Mouse (Mus musculus) heart, embryonic 14.5 days (tissue): ENCODE measurements around the gene Gm42715. TPM values are rescaled to one million over a fixed set of nuclear protein-coding genes. Genes with fewer than 3 reads are reported as not detected.

Experiments
- ATAC-seq: fragments of 200-750 bp; cut with Nextera tagmentation; 2 replicates; pipeline ENCODE4 v1.8.0; 2017; ENCODE audit warnings: low read depth, moderate TSS enrichment; ENCODE audit not compliant: insufficient number of reproducible peaks, insufficient read depth, low FRiP score
- H3K27ac ChIP-seq, 2 experiments: fragments of 200-500 bp in 1 of 2; fragments of 300-500 bp in 1 of 2; sonication (generic) in 1 of 2; replicated peaks in 1 of 2; 2 replicates each; pipeline ENCODE4 v1.5.1; 2012 to 2014; ENCODE audit warnings: low read depth in 2 of 2, low read length in 2 of 2, control low read depth in 1 of 2, mild to moderate bottlenecking in 1 of 2, mixed read lengths in 1 of 2; ENCODE audit not compliant: control insufficient read depth in 1 of 2, insufficient read depth in 1 of 2
- H3K27me3 ChIP-seq: fragments of 300-500 bp; sonication (generic); 2 replicates; pipeline ENCODE4 v1.6.1; 2014; ENCODE audit warnings: mild to moderate bottlenecking, low read length, control low read depth; ENCODE audit not compliant: control insufficient read depth, insufficient read depth
- H3K36me3 ChIP-seq: fragments of 300-500 bp; sonication (generic); 2 replicates; pipeline ENCODE4 v1.6.1; 2014; ENCODE audit warnings: mild to moderate bottlenecking, control low read depth, low read length, mixed read lengths; ENCODE audit not compliant: control insufficient read depth, insufficient read depth
- H3K4me1 ChIP-seq, 2 experiments: fragments of 200-500 bp in 1 of 2; fragments of 300-500 bp in 1 of 2; sonication (generic) in 1 of 2; 2 replicates each; pipeline ENCODE4 v1.6.1; 2012 to 2014; ENCODE audit warnings: low read length in 2 of 2, control low read depth in 1 of 2, mixed read lengths in 1 of 2; ENCODE audit not compliant: control insufficient read depth in 2 of 2, insufficient read depth in 2 of 2
- H3K4me2 ChIP-seq: fragments of 300-500 bp; sonication (generic); 2 replicates; pipeline ENCODE4 v1.6.1; 2014; ENCODE audit warnings: mild to moderate bottlenecking, low read length
- H3K4me3 ChIP-seq, 2 experiments: fragments of 200-500 bp in 1 of 2; fragments of 300-500 bp in 1 of 2; sonication (generic) in 1 of 2; 2 replicates each; pipeline ENCODE4 v1.5.1; 2012 to 2014; ENCODE audit warnings: low read length in 2 of 2, mild to moderate bottlenecking in 2 of 2, control low read depth in 1 of 2, low read depth in 1 of 2, moderate library complexity in 1 of 2; ENCODE audit not compliant: control insufficient read depth in 1 of 2, insufficient read depth in 1 of 2
- H3K9ac ChIP-seq: fragments of 300-500 bp; sonication (generic); 2 replicates; pipeline ENCODE4 v1.6.1; 2014; ENCODE audit warnings: mild to moderate bottlenecking, low read length
- H3K9me3 ChIP-seq: fragments of 300-500 bp; sonication (generic); 2 replicates; pipeline ENCODE4 v1.6.1; 2016; ENCODE audit warnings: low read length, control low read depth; ENCODE audit not compliant: control insufficient read depth
- WGBS: fragments of 180-500 bp; shearing (Covaris S2); extraction: QIAGEN DNeasy Blood & Tissue Kit; methylation state at CpG from one replicate; pipeline ENCODE4 v1.1.7; 2014; 5-methylcytosine and 5-hydroxymethylcytosine counted together
- microRNA-seq: library from miRNA; unstranded; fragments of <30 nt; microRNA quantifications from one replicate; pipeline ENCODE4, GENCODE M21; 2016
- polyA plus RNA-seq: library from polyadenylated mRNA; unstranded; fragments of >200 nt; fragmentation: Nextera tagmentation; extraction: Ambion mirVana; gene quantifications from 2 replicates; pipeline ENCODE4 v1.2.1, GENCODE M21; 2014

The Gm42715 gene
- polyA plus RNA-seq, 1 experiment from 2014 or later, result 11.3 TPM

DNA sequence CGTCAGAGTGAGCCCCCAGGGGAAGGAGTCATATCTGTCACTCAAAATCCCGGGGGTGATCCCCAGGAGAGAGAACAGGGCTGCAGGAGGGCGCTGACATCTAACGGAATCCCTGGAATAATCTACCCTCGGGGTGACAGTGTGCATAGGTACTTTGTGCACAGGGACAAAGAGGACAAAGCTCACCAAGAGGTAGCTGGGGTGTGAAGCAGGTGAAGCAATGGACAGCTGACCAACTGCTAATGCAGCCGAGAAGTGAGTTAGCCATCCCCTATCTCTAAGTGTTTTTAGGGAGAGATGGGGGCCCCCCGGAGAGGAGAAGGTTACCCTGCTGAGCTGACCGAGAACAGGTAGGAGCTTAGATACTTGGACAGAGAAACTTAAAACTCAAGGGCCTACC, 94.7 kb downstream of the Gm42715 start:
- Histone ChIP-seq H3K27me3 (no peaks in the 10 kb centered on the region), H3K4me1 (peaks cover 8 to 13% of the 10 kb centered on the region in 2 experiments), H3K27ac (peak overlapping the region; percentile 75 to 89), H3K9ac (peak overlapping the region; percentile 94), H3K4me3 (peak overlapping the region; percentile 87 to 94), H3K36me3 (peaks cover 37% of the 10 kb centered on the region), H3K4me2 (peak overlapping the region; percentile 76), H3K9me3 (peaks cover 7% of the 10 kb centered on the region; the same call in 1 of the 2 replicates)
- 23% methylated on average over 8 of the region's 8 CpGs for WGBS
- no peak for ATAC-seq

GRCm38 (mm10) chr7:127614511-127614890, 95.1 kb downstream of the Gm42715 start:
- Histone ChIP-seq H3K4me1 (peaks cover 8 to 13% of the 10 kb centered on the region in 2 experiments), H3K27ac (peak overlapping the region; percentile 75 to 89), H3K27me3 (no peaks in the 10 kb centered on the region), H3K36me3 (peaks cover 33% of the 10 kb centered on the region), H3K4me3 (peak overlapping the region; percentile 87 to 94), H3K9me3 (peaks cover 7% of the 10 kb centered on the region; the same call in 1 of the 2 replicates), H3K4me2 (peak overlapping the region; percentile 76), H3K9ac (peak overlapping the region; percentile 94)
- ATAC-seq, result peak; percentile 57
- WGBS, result 0% methylated on average over 28 of the region's 44 CpGs

- H3K9ac ChIP-seq, result peak within 1 kb of the TSS; percentile 94
- peaks cover 27% of the 10 kb centered on the region for H3K36me3 ChIP-seq
- peak within 1 kb of the TSS; percentile 76 for H3K4me2 ChIP-seq
- peaks cover 7% of the 10 kb centered on the region; the same call in 1 of the 2 replicates for H3K9me3 ChIP-seq
- WGBS, result 0% methylated on average over 31 of the region's 50 CpGs
- peak within 1 kb of the TSS; percentile 77 to 89 for H3K27ac ChIP-seq
- H3K4me3 ChIP-seq, result peak within 1 kb of the TSS; percentile 87 to 94
- peak; percentile 85 for ATAC-seq
- peaks cover 8 to 13% of the 10 kb centered on the region in 2 experiments for H3K4me1 ChIP-seq
- H3K27me3 ChIP-seq, result no peaks in the 10 kb centered on the region
Measured at GRCm38 (mm10) chr7:127614891-127615843, 95.8 kb downstream of the Gm42715 start, which contains the start of gene Zfp629. Gene Zfp629, minus strand, starts transcription at chr7:127615797.

DNA sequence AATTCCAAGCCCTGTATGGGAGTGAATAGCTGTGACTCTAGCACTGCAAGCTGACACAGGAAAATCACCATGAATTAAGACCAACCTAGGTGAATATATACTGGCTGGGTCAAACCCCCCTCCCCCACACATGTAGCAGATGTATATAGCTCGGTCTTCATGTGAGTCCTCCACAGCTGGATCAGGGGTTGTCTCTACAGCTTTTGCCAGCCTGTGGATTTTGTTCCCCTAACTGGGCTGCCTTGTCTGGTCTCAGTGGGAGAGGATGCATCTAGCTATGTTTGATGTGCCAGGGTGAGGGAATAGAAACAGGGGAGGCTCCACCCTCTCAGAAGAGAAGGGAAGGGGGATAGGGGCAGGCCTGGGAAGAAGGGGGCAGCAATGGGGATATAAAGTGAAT, 97.0 kb downstream of the Gm42715 start:
- no peaks in the 10 kb centered on the region for H3K27me3 ChIP-seq
- H3K36me3 ChIP-seq, result peaks cover 15% of the 10 kb centered on the region
- H3K4me3 ChIP-seq, result no peak overlapping the region
- H3K27ac ChIP-seq, result no peak overlapping the region
- no peak for ATAC-seq
- no peak overlapping the region for H3K9ac ChIP-seq
- WGBS, result 80% methylated on average over 1 of the region's 1 CpGs
- peaks cover 8 to 13% of the 10 kb centered on the region in 2 experiments for H3K4me1 ChIP-seq
- no peaks in the 10 kb centered on the region; the same call in 1 of the 2 replicates for H3K9me3 ChIP-seq
- H3K4me2 ChIP-seq, result peak overlapping the region; percentile 76; the same call in 1 of the 2 replicates

Small RNA genes within 50 kb of the gene (microRNA-seq; reads per million reads assigned to microRNA genes)
- gene Gm47278 (not detected), gene Mir7060 (not detected)

Other genes starting within 250 kb of the Gm42715 start
- 69.5 and 74.6 TPM in 2 replicates for gene Sephs2, start 245.5 kb upstream of the Gm42715 start, polyA plus RNA-seq
- gene Itgal, start 223.3 kb upstream of the Gm42715 start, polyA plus RNA-seq, result 1.2 and 1.5 TPM in 2 replicates
- gene Zfp768, start 174.0 kb upstream of the Gm42715 start, polyA plus RNA-seq, result 5.6 TPM in 2 replicates
- gene Zfp747, start 143.5 kb upstream of the Gm42715 start, polyA plus RNA-seq, result 4.7 TPM in 2 replicates
- gene 9130019O22Rik, start 132.4 kb upstream of the Gm42715 start, polyA plus RNA-seq, result 4.5 and 4.6 TPM in 2 replicates
- gene E430018J23Rik, start 126.0 kb upstream of the Gm42715 start, polyA plus RNA-seq, result 3.8 and 4.6 TPM in 2 replicates
- gene Zfp764, start 112.8 kb upstream of the Gm42715 start, polyA plus RNA-seq, result 5.8 and 6.4 TPM in 2 replicates
- 16.4 and 18.4 TPM in 2 replicates for gene Zfp688, start 97.5 kb upstream of the Gm42715 start, polyA plus RNA-seq
- gene Zfp689, start 70.4 kb upstream of the Gm42715 start, polyA plus RNA-seq, result 4.0 and 4.9 TPM in 2 replicates
- gene Prr14, start 60.0 kb upstream of the Gm42715 start, polyA plus RNA-seq, result 31.5 and 37.5 TPM in 2 replicates
- gene Fbrs, start 40.4 kb upstream of the Gm42715 start, polyA plus RNA-seq, result 9.9 and 10.4 TPM in 2 replicates
- gene Srcap, start 7.6 kb upstream of the Gm42715 start, polyA plus RNA-seq, result 40.1 and 40.4 TPM in 2 replicates
- gene Tmem265, start 41.8 kb downstream of the Gm42715 start, polyA plus RNA-seq, result 1.9 and 2.1 TPM in 2 replicates
- gene Phkg2, start 53.8 kb downstream of the Gm42715 start, polyA plus RNA-seq, result 34.3 and 38.7 TPM in 2 replicates
- 10.1 and 12.7 TPM in 2 replicates for gene Ccdc189, start 69.0 kb downstream of the Gm42715 start, polyA plus RNA-seq
- gene Rnf40, start 69.2 kb downstream of the Gm42715 start, polyA plus RNA-seq, result 24.1 and 25.8 TPM in 2 replicates
- 10.7 and 12.3 TPM in 2 replicates for gene Zfp629, start 96.2 kb downstream of the Gm42715 start, polyA plus RNA-seq
- gene Bcl7c, start 189.3 kb downstream of the Gm42715 start, polyA plus RNA-seq, result 30.6 and 41.1 TPM in 2 replicates
- gene Ctf1, start 193.2 kb downstream of the Gm42715 start, polyA plus RNA-seq, result 4.7 and 5.6 TPM in 2 replicates
- not detected in 2 replicates for gene Ctf2, start 212.6 kb downstream of the Gm42715 start, polyA plus RNA-seq
- 0.93 and 1.5 TPM in 2 replicates for gene Fbxl19, start 225.0 kb downstream of the Gm42715 start, polyA plus RNA-seq